Mouse (Mus musculus) heart, embryonic 10.5 days (tissue): ENCODE measurements around the gene Olfr1420. TPM values are rescaled to one million over a fixed set of nuclear protein-coding genes. Genes with fewer than 3 reads are reported as not detected.
"Not testable (repeated sequence)": the region's sequence is repeated elsewhere in the genome, so short reads cannot be mapped to it uniquely, and the experiment has no call there.

Experiments used
- DNase-seq: peaks from one replicate; pipeline ENCODE4 v3.0.0-alpha.2; 2017; ENCODE audit warnings: low spot score
- H3K27ac ChIP-seq: fragments of 300-500 bp; sonication (generic); 2 replicates; pipeline ENCODE4 v1.5.1; 2016; ENCODE audit warnings: mild to moderate bottlenecking
- H3K27me3 ChIP-seq: fragments of 300-500 bp; sonication (generic); 2 replicates; pipeline ENCODE4 v1.6.1; 2016; ENCODE audit warnings: mild to moderate bottlenecking; ENCODE audit not compliant: poor library complexity, insufficient read depth, severe bottlenecking
- H3K36me3 ChIP-seq: fragments of 300-500 bp; sonication (generic); 2 replicates; pipeline ENCODE4 v1.6.1; 2016; ENCODE audit warnings: mild to moderate bottlenecking, moderate library complexity
- H3K4me1 ChIP-seq: fragments of 300-500 bp; sonication (generic); 2 replicates; pipeline ENCODE4 v1.6.1; 2016; ENCODE audit warnings: mild to moderate bottlenecking
- H3K4me3 ChIP-seq: fragments of 300-500 bp; sonication (generic); 2 replicates; pipeline ENCODE4 v1.5.1; 2016; ENCODE audit warnings: mild to moderate bottlenecking, moderate library complexity
- H3K9me3 ChIP-seq: fragments of 300-500 bp; sonication (generic); 2 replicates; pipeline ENCODE4 v1.6.1; 2016; ENCODE audit warnings: mild to moderate bottlenecking, moderate library complexity
- WGBS: fragments of 180-500 bp; shearing (Covaris S2); methylation state at CpG from one replicate; pipeline ENCODE4 v1.1.7; 2016; 5-methylcytosine and 5-hydroxymethylcytosine counted together
- polyA plus RNA-seq: library from polyadenylated mRNA; unstranded; fragments of >200 nt; fragmentation: Nextera tagmentation; extraction: Ambion mirVana; gene quantifications from 2 replicates; pipeline ENCODE4 v1.2.1, GENCODE M21; 2016

Gene Olfr1420
- 0.06 and 0.11 TPM in 2 replicates for polyA plus RNA-seq

DNA sequence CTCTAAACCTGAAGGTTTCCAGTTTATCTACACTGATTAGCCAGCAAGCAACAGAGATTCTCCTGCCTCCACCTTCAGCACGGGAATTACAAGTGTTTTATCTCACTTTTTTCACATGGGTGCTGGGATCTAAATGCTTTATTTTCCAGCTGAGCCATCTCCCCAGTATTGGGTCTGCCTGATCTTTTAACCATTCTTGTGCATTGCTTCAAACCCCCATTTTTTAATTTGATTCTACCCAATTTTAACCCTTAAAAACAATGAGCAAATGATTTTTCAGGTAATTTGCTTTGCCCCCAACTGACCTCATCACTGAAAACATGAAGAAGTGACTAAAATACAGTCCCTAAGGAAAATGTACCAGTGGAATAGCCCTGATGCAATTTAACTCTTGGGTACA is at the start of gene Olfr1420:
Olfr1420 (plus strand) TSS at position 301 of the 400 bp plus-strand sequence.
- WGBS = 14% methylated on average over 1 of the region's 1 CpGs
- no peaks in the 10 kb centered on the region for H3K27me3 ChIP-seq
- H3K4me3 ChIP-seq = no peak within 1 kb of the TSS
- no peak for DNase-seq
- H3K4me1 ChIP-seq = no peaks in the 10 kb centered on the region
- H3K36me3 ChIP-seq = no peaks in the 10 kb centered on the region
- H3K9me3 ChIP-seq = no peaks in the 10 kb centered on the region
- H3K27ac ChIP-seq = no peak within 1 kb of the TSS

DNA sequence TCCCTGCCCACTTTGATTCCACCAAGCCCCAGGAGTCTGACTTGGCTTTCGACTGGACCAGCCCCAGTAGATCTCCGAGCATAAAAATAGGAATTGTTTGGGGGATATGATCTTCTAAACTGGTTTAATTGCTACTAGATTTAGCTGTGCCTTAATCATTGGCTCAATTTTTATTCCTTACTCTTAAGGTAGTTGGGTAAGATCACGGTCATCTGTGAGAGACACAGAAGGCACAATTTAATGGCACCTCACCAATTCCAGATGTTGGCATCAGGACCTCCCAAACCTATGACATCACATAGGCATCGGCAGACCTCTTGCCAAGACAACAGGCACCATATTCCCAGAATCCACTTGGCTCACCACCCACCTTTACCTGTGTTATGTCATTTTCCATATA is 47.2 kb upstream of the Olfr1420 start, which contains the start of gene Olfr1417:
Olfr1417 (minus strand) TSS at position 101 of the 400 bp plus-strand sequence.
- no peak within 1 kb of the TSS for H3K4me3 ChIP-seq
- H3K9me3 ChIP-seq = no peaks in the 10 kb centered on the region
- H3K27ac ChIP-seq = no peak within 1 kb of the TSS
- no peaks in the 10 kb centered on the region for H3K4me1 ChIP-seq
- no peaks in the 10 kb centered on the region for H3K36me3 ChIP-seq
- no peaks in the 10 kb centered on the region for H3K27me3 ChIP-seq
- DNase-seq = no peak
- WGBS = 82% methylated on average over 4 of the region's 4 CpGs

DNA sequence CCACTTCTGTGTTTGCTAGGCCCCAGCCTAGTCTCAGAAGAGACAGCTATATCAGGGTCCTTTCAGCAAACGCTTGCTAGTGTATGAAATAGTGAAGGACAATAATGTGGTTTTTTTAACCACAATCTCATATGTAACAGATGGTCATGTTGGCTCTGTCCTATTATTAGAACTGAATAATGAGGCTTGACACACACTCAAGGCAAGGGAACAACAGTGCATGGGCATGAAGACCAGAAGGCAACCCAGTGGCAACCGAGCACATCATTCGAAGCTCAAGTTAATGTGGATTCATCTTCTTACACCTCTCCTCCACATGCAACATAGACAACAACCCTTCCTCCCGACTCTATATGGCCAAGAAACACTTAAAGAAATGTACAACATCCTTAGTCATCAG is 40.0 kb upstream of the Olfr1420 start:
- no peaks in the 10 kb centered on the region for H3K4me1 ChIP-seq
- no peaks in the 10 kb centered on the region for H3K9me3 ChIP-seq
- H3K36me3 ChIP-seq = no peaks in the 10 kb centered on the region
- H3K27ac ChIP-seq = no peak overlapping the region
- no peak for DNase-seq
- WGBS = 74% methylated on average over 4 of the region's 4 CpGs
- H3K4me3 ChIP-seq = no peak overlapping the region
- H3K27me3 ChIP-seq = no peaks in the 10 kb centered on the region

DNA sequence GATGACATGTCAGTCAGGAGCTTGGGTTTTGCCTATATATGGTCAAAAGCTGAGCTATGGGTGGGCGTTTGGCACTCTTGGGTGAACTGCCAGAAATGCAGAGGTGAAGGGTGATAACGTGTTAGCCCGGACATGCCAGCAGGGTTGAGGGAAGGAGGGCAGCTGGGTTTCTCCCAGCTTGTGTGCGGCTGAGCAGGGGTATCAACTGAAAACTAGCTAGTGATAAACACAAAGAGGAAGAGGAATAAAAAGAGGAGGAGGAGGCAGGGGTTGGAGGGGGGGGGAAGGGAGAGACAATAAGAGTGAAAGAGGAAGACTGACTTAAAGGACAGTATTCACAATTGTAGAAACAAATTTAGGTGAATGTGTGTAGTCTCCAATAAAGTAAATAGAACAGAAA is 33.7 kb upstream of the Olfr1420 start:
- Histone ChIP-seq H3K9me3 (no peaks in the 10 kb centered on the region), H3K36me3 (no peaks in the 10 kb centered on the region), H3K4me3 (no peak overlapping the region), H3K27ac (no peak overlapping the region), H3K27me3 (no peaks in the 10 kb centered on the region), H3K4me1 (no peaks in the 10 kb centered on the region)
- WGBS = 29% methylated on average over 4 of the region's 4 CpGs
- DNase-seq = no peak

DNA sequence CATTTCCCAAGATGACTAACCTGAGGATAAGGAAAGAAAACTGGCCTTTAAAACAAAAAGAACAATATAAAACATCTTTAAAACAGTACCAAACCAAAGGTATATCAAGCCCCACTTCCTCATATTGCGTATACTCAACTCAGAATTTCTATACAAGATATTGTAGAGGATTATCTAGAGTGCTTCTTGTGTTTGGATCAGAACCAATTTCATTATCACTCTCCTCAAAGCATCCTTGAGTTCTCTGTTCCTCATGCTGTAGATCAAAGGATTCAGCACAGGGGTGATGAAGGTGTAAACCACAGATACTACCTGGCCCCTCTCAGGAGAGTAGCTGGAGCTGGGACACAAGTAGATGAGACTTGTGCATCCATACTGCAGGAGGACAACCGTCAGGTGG is 31.5 kb upstream of the Olfr1420 start:
- no peak overlapping the region for H3K27ac ChIP-seq
- no peaks in the 10 kb centered on the region for H3K36me3 ChIP-seq
- DNase-seq = no peak
- H3K4me3 ChIP-seq = no peak overlapping the region
- WGBS = 80% methylated on average over 2 of the region's 2 CpGs
- H3K9me3 ChIP-seq = no peaks in the 10 kb centered on the region
- H3K4me1 ChIP-seq = no peaks in the 10 kb centered on the region
- no peaks in the 10 kb centered on the region for H3K27me3 ChIP-seq

DNA sequence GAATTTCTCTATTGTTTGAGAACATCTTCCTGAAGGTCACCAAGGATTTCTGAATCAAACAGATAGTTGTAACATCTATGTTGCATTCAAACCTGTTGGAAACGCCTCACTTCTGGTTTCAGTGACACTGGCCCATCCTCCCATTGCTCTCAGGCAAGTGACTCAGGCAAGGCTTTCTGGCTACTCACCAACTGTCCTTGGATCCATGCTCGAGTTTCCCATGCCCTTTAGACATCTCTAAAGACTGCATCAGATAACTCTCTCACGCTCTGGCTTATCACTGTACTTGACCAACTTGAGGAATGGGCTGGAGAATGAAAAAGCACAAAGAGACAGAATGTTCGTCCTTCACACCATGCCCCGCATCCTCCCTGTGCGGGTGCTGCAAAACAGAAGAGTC is 29.9 kb upstream of the Olfr1420 start:
- Histone ChIP-seq H3K9me3 (no peaks in the 10 kb centered on the region), H3K27ac (no peak overlapping the region), H3K36me3 (no peaks in the 10 kb centered on the region), H3K27me3 (no peaks in the 10 kb centered on the region), H3K4me3 (no peak overlapping the region), H3K4me1 (no peaks in the 10 kb centered on the region)
- DNase-seq = no peak
- WGBS = 74% methylated on average over 6 of the region's 6 CpGs

DNA sequence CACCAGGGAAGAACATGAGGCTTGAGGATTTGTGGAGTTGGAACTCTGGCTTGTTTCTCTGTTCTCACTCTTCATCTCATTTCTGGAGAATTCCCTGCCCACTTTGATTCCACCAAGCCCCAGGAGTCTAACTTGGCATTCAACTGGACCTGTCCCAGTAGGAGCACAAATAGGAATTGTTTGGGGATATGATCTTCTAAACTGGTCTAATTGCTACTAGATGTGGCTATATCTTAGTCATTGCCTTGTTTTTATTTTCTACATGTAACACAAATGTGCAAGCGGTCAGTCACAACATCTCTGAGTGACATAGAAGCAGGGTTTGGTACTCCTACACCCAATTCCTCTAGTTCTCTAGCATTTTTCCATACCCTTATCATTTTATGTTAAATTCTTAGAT is 25.4 kb upstream of the Olfr1420 start, which contains the start of gene Olfr1418:
Olfr1418 (minus strand) TSS at position 101 of the 400 bp plus-strand sequence.
- Histone ChIP-seq H3K27me3 (no peaks in the 10 kb centered on the region), H3K4me3 (no peak within 1 kb of the TSS), H3K27ac (no peak within 1 kb of the TSS), H3K4me1 (no peaks in the 10 kb centered on the region), H3K36me3 (no peaks in the 10 kb centered on the region), H3K9me3 (no peaks in the 10 kb centered on the region)
- 86% methylated on average over 1 of the region's 1 CpGs for WGBS
- DNase-seq = no peak

DNA sequence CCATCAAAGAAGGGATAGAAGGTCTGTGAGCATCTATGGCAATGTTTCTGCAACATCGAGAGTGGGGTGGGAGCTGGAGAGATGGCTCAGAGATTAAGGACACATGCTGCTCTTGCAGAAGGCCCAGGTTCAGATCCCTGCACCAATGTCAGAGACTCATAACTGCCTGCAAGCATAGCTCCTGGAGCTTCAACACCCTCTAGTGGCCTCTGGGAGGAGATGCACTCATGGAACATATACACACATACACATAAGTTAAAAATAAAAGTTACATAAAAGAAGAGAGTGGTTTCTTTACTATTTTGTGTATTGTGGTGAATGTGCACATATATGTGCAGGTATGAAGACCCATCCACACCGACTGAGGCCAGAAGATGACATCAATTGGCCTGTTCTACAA is 18.5 kb upstream of the Olfr1420 start:
- no peaks in the 10 kb centered on the region for H3K36me3 ChIP-seq
- no peak overlapping the region for H3K27ac ChIP-seq
- H3K4me1 ChIP-seq = no peaks in the 10 kb centered on the region
- no peak overlapping the region for H3K4me3 ChIP-seq
- no peak for DNase-seq
- H3K9me3 ChIP-seq = no peaks in the 10 kb centered on the region
- WGBS = 72% methylated on average over 2 of the region's 2 CpGs
- H3K27me3 ChIP-seq = no peaks in the 10 kb centered on the region

DNA sequence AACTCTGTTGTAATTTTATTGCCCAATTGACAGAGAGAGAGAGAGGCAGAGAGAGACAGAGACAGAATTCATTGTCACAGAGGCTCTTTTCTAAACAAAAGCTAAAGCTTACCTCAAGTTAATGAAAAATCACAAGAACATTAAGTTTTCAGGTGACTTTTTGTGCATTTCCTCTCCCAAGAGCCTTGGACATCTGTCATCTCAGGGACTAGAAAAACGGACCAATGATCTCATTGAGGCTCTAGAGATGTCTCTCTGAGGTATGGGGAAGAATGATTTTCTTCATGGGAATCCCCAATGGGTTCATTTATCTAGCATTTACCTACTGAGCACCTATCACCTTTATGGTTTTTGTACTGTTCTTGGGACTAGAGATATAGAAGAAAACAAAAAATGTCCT is 11.4 kb upstream of the Olfr1420 start, which contains the start of gene Olfr1419:
Olfr1419 (minus strand) TSS at position 101 of the 400 bp plus-strand sequence.
- Histone ChIP-seq H3K36me3 (no peaks in the 10 kb centered on the region), H3K27ac (no peak within 1 kb of the TSS), H3K4me1 (no peaks in the 10 kb centered on the region), H3K4me3 (no peak within 1 kb of the TSS), H3K9me3 (no peaks in the 10 kb centered on the region), H3K27me3 (no peaks in the 10 kb centered on the region)
- DNase-seq = no peak
- WGBS = 52% methylated on average over 1 of the region's 1 CpGs

DNA sequence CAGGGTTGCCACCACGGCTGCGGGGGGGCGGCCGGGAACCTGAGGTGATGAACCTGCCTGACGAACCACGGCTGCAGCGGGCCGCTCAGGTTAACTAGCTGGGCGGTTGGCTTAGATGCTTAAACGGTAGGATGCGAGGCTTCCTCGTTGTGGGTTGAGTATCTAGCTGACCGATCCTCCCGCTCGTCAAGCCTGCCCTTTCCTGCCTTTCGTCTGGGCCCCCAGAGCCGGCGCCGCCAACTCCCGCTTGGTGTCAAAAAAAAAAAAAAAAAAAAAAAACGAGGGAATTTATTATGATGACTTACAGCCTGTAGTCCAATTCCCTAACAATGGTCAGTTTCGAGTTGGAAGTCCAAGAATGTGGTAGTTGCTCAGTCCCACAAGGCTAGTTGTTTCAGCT is 8.0 kb upstream of the Olfr1420 start:
- not testable (repeated sequence) for H3K4me1 ChIP-seq, H3K9me3 ChIP-seq, H3K36me3 ChIP-seq, H3K27me3 ChIP-seq, H3K27ac ChIP-seq, DNase-seq
- whole genome bisulfite sequencing = 43% methylated on average over 22 of the region's 22 CpGs
- peak overlapping the region; percentile 12; the same call in 1 of the 2 replicates for H3K4me3 ChIP-seq

DNA sequence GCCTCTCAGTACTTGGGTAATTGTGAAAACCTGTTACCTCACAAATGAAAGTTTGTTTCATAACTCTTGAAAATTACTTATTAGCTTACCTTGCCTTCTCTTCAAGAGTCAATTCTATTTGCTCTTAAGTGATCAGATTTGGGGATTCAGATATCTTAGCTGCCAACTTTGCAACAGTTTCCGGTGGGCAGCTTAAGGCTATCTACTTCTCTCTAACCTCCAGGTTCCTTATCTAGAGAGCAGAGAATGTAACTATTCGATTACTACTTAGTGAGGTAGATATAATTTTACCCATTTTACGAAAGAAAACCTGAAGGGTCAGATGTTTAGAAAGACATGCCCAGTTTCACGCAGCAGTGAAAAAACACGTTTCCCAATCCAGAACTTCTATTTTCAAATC is 24.7 kb downstream of the Olfr1420 start:
- H3K4me3 ChIP-seq = peak overlapping the region; percentile 83
- H3K27me3 ChIP-seq = no peaks in the 10 kb centered on the region
- peaks cover 12% of the 10 kb centered on the region for H3K36me3 ChIP-seq
- DNase-seq = no peak
- no peaks in the 10 kb centered on the region for H3K9me3 ChIP-seq
- peaks cover 12% of the 10 kb centered on the region; the same call in 1 of the 2 replicates for H3K4me1 ChIP-seq
- WGBS = 79% methylated on average over 5 of the region's 5 CpGs
- peak overlapping the region; percentile 96; the same call in 1 of the 2 replicates for H3K27ac ChIP-seq

DNA sequence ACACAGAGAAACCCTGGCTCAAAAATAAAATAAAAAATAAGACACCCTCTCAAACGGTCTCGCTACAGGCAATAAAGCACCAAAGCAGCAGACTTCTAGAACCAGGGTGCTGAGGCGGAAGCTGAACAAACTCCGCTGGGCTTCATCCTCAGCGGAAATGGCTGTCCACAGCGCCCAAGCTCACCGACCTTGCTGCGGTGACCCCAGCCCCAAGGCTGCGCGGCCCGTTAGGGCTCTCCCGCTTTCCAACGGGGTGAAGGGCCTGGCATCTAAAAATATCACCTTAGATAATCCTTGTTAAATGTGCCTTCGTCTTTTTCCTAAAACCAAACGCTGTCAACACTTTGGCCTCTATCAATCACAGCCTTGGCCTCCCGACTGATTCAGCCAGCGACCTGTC is 25.2 kb downstream of the Olfr1420 start:
- H3K27ac ChIP-seq = peak overlapping the region; percentile 96
- H3K4me3 ChIP-seq = peak overlapping the region; percentile 83
- H3K27me3 ChIP-seq = no peaks in the 10 kb centered on the region
- peaks cover 12% of the 10 kb centered on the region; the same call in 1 of the 2 replicates for H3K4me1 ChIP-seq
- DNase-seq = peak; percentile 77
- peaks cover 14% of the 10 kb centered on the region for H3K36me3 ChIP-seq
- WGBS = 2% methylated on average over 17 of the region's 17 CpGs
- no peaks in the 10 kb centered on the region for H3K9me3 ChIP-seq

DNA sequence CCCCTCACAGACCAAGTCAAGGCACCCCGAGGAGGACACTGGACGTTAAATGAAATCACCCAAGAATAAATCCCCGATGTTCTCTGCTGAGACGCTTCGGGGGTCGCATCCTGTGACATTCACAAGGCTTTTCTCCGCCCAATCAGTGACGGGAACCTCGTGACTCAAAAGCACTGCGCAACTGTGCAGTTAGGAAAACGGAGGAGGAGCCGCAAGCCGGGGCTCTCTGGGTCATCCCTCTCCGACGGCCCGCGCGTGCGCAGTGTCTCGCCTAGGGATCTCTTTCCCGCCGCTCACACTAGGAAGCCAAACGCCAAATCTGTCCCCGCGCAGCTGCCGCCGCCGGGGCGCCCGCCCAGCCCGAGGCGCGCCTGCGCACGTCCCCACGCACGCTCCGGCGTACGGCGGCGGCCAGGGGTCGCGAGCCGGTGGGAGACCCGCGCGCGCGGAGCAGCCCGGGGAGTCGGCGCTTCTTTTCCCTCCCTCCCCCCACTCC is 25.7 kb downstream of the Olfr1420 start, which contains the start of gene Patl1:
Patl1 (plus strand) TSS at position 363 of the 496 bp plus-strand sequence.
- Histone ChIP-seq H3K4me3 (peak within 1 kb of the TSS; percentile 83), H3K4me1 (peaks cover 12% of the 10 kb centered on the region; the same call in 1 of the 2 replicates), H3K36me3 (peaks cover 15% of the 10 kb centered on the region), H3K27ac (peak within 1 kb of the TSS; percentile 96), H3K27me3 (no peaks in the 10 kb centered on the region), H3K9me3 (no peaks in the 10 kb centered on the region)
- WGBS = under 1% methylated on average over 44 of the region's 53 CpGs
- DNase-seq = peak; percentile 99
